ENCODE assay signal across 23 mouse cellular contexts in genomic region chr16:48437476-48437875, GRCm38 (mm10). TPM values are rescaled to one million over a fixed set of nuclear protein-coding genes. Genes with fewer than 3 reads are reported as not detected.
A peak's percentile ranks its signal among the peaks of the same experiment; 100 is the strongest.
DNase-seq lines count a peak whose midpoint lies in the region; ATAC-seq lines count a peak whose summit lies in the region.
"Had no signal": no experiment of that assay in that cellular context is flagged by ENCODE, and none has a peak within 500 bp of the region (broad histone marks: within the 10 kb centered on the region; RNA-seq: fewer than 3 reads in every experiment).

No protein-coding gene starts in this region.

- ATAC-seq in megakaryocyte, adult 5-6 weeks (ENCODE audit: poor library complexity, severe bottlenecking) = no peak
- ATAC-seq: intestine, embryonic 16.5 days; Patski had no signal

- peak; percentile 89 to 91 for DNase-seq in cerebellum, postnatal 10 days
- no peak for DNase-seq in cerebellum, adult 11 months
- peak; percentile 43 to 47 for DNase-seq in kidney, postnatal 25 days
- DNase-seq in kidney, postnatal 4 days = no peak
- peak; percentile 7 for DNase-seq in retina, postnatal 1 day
- DNase-seq in retina, embryonic 14.5 days (ENCODE audit: low spot score) = no peak
- DNase-seq: adrenal gland, postnatal 25 days; cerebellum, adult 9-10 months; gastrocnemius, postnatal 14 days; layer of hippocampus, postnatal 36 days; liver; lung, adult 2 months; lung, postnatal 10 days; right cerebral cortex, adult 18-20 months; right cerebral cortex, postnatal 4 days; thymus, postnatal 4 days had no signal

RNA-seq across cellular contexts. Expression of gene Morc1, which starts 6.4 kb away (rescaled TPM):
- not detected in 2 replicates for total RNA-seq in megakaryocyte, adult 5-6 weeks (2015)
- total RNA-seq in megakaryocyte, adult 5-6 weeks (2017) = not detected in 2 replicates
- total RNA-seq: adrenal gland, postnatal 25 days; granulocyte monocyte progenitor cell, adult 5-6 weeks; heart, postnatal 25 days; MEL had no signal

RNA-seq across cellular contexts. Expression of gene Gm5485, which starts 25.3 kb away (rescaled TPM):
- total RNA-seq in megakaryocyte, adult 5-6 weeks (2015) = not detected in 2 replicates
- total RNA-seq in megakaryocyte, adult 5-6 weeks (2017) = not detected in 2 replicates
- total RNA-seq: adrenal gland, postnatal 25 days; gastrocnemius, postnatal 14 days; granulocyte monocyte progenitor cell, adult 5-6 weeks; heart, postnatal 25 days; layer of hippocampus, postnatal 36 days; left cerebral cortex, postnatal 10 days; MEL had no signal

Comparison
In these comparisons a context has a peak if more than half of its experiments do, and no peak if none do; other contexts are left out.
1. DNase-seq: peak in cerebellum, postnatal 10 days (2 of 2), kidney, postnatal 25 days (2 of 2) and retina, postnatal 1 day (single experiment); none in cerebellum, adult 11 months (single experiment), kidney, postnatal 4 days (0 of 2) and retina, embryonic 14.5 days (single experiment).